Mouse (Mus musculus): ENCODE data around the gene Catsper1.

- no peak for TF ChIP-seq CTCF (IDR thresholded peaks at IDR 0.05; ENCODE audit: borderline replicate concordance, control insufficient read depth, extremely low read depth, insufficient read depth, low read length, poor library complexity)
- TF ChIP-seq POLR2A (IDR thresholded peaks at IDR 0.05; ENCODE audit: control insufficient read depth, extremely low read depth, insufficient read depth, low read length, poor library complexity) = no peak
Measured at GRCm38 (mm10) chr19:5334741-5335140, 800 bp upstream of the Catsper1 start.

All from thymus, adult 2 months (tissue).